Mouse (Mus musculus): ENCODE measurements around the gene Calu.
"Not testable (repeated sequence)": the region's sequence is repeated elsewhere in the genome, so short reads cannot be mapped to it uniquely, and the experiment has no call there.

The Calu gene

DNA sequence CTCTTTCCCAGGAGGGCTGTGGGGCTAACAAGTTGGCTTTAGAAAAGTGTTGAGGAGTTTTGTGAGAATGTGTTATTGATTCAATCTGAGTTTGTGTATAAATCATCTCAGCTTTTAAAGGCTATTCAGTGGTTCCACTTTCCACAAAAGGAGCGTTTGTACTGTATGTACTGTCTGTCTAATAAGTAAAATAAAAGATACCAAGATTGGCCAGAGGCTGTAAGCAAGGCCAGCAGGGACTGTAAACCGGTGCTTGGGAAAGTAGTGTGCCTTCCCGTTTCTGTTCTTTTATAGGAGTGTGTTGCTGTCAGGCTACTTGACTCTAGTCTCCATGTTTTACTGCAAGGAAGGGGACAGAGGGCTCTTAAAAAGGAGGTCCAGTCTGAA, 15.3 kb downstream of the Calu start:
- DNase-seq (ENCODE audit: low spot score): no peak

DNA sequence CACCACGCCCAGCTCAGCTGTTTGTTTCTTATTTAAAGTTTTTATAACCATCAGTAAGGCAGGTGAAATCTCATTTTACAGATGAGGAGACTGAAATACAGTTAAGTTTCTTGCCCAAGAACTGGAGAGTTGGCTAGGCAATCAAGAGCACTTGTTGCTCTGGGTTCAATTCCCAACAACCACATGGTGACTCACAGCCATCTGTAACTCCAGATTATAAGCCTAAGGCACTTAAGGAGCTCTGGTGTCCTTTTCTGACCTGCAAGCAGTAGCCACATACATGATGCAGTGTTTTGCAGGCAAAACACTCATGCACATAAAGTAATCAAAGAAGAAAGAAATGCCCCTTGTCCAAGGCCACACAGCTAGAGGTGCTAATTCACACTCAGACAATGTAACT, 17.4 kb downstream of the Calu start:
- no peak for DNase-seq (ENCODE audit: low spot score)

DNA sequence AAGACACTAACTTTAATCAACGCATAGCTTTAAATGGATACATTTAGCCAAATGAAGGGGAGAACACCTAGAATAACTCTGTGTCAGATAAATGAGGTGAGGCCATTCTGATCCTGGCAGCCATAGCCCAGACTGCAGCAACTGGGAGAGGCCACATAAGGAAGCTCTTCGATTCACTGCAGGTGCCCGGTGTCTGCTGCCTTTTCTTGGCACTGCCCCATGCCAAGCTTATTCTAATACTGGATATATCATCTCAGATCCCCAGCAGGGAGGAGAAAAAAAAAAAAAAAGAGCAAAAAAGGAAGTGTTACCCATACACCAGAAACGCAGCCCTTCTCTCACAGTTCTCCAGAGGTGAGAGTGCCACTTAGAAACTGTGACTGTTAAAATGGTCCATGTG, 29.5 kb downstream of the Calu start:
- DNase-seq (ENCODE audit: low spot score): no peak

DNA sequence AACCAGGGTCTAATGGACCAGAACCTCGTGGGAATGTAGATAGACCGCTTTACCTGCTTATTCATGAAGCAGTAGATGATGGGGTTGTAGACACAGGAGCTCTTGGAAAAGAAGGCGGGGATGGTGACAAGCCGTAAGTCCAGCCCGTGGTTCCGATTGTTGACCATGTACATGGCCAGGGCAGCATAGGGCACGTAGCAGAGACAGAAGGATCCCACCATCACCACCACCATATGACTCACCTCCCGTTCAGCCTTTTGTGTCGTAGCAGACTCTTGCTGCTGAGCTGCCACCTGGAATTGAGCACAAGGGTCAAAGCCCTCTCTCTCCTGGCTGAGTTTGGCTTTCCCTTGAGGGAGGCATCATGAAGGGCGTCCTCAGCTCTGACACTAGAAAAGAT, 30.8 kb downstream of the Calu start:
- DNase-seq (ENCODE audit: low spot score): no peak

DNA sequence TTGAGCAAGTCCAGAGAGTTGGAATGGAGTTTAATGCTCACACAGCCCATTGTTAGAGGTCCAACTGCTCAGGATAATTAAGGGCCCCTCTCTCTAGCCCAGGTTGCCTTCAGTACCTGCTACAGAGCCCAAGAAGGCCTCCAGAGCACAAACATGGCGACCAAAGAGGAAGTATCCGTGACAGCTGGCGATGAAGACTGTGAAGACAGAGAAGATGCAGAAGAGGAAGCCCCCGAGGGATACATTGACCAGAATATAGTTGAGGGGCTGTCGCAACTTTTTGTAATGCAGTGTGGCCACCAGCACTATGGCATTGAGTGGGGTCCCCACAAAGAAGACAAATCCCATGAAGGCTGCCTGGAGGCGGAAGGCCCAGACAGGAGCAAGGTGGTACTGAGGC, 32.1 kb downstream of the Calu start:
- DNase-seq (ENCODE audit: low spot score): no peak

DNA sequence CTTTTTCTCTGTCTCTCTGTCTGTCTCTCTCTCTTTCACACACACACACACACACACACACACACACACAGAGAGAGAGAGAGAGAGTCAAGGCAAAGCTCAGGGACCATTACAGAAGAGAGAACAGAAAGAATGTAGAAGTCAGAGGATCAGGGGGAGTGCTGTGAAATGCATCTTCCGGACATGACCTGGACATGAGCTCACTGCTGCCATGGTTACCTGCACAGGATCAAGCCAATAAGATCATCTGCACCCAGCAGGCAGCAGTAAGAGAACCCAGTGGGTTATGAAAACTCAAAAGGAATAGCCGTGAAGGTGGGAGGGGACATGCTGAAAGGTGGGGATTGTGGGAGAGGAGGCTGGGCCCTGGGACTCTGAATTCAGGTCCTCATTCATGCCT, 34.6 kb downstream of the Calu start:
- no peak for DNase-seq (ENCODE audit: low spot score)

DNA sequence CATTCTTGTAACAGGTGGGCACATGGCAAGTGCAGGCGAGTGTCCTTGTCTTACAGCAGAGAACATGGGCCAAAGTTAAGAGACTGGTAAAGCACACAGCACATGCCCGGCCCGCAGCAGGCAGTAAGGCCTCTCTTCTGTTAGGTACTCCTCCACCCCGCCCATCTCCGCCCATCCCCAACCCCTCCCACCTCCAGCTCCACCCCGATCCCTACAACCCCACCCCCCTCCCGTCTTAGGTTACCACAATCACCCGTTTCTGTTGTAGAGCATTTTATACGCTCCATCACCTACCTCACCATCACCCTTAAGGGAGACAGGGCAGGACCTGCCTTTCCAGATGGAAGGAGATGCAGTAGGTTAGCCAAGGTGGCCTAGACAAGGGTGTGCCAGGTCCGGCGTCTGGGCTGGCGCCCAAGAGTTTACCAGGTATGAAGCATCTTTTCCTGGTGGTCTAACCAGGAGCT, 40.2 kb downstream of the Calu start, which contains the start of gene Opn1sw:
Gene Opn1sw, minus strand, starts transcription at position 417 of the 467 bp plus-strand sequence.
- no peak for DNase-seq (ENCODE audit: low spot score)

DNA sequence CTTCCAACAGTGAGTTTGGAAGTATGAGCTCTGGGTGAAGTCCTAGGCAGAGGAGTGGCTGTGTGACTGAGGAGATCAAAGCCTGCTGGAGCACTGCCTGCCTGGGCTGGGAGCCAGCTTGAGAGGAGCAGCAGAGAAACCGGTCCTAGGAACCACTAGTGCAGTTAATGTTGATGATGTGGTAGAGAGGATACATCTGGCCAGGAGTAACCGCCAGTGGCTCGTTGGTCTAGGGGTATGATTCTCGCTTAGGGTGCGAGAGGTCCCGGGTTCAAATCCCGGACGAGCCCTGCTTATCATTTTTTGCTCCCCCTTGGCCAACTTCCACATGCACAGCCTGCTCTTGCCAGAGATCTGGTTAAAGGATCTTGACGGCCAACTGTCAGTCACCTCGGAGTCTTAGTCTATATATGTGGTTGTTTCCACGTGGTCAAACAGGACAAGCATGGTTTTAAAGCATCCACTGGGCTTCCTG, 40.8 kb downstream of the Calu start:
- peak; percentile 91 for DNase-seq (ENCODE audit: low spot score)

DNA sequence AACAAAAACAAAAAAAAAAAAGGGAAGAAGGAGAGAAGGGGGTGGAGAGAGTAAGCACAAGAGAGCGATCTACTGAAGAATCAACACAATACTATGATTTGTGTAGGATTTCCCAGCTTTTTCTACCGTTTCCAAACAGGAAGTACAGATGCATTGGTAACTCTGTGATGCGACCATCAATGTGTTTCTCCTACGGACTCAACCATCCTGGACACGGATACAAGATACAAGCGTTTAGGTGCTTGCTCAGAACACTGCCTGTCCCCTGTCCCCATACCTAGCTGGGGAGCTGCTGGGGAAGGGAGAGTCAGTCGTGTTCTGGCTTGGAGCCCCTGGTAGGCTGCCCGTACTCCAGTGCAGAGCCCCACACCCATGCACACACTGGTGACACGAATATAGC, 41.6 kb downstream of the Calu start:
- DNase-seq (ENCODE audit: low spot score): no peak

DNA sequence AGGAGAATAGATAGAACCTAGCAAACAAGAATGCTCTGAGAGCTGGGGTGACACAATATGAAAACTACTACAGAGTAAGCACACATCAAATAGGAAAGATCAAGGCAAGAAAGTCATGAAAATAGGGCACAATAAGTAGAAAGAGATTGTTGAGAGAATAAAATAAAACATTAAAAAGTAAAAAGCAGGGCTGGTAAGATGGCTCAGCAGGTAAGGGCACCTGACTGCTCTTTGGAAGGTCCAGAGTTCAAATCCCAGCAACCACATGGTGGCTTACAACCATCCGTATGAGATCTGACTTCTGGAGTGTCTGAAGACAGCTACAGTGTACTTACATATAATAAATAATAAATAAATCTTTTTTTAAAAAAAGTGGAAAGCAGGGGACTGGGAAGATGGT, 42.6 kb downstream of the Calu start:
- DNase-seq (ENCODE audit: low spot score): not testable (repeated sequence)

DNA sequence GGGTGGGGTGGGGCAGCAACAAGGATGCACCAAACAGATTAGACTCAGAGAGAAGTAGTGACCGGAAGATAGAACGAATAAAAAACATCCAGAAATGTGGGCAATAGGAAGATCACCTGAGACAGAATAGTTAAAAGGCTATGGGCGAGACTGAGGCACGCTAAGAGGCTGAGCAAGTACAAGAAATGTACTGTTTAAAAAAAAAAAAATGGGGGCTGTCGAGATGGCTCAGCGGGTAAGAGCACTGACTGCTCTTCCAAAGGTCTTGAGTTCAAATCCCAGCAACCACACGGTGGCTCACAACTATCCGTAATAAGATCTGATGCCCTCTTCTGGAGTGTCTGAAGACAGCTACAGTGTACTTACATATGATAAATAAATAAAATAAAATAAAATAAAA, 43.4 kb downstream of the Calu start:
- not testable (repeated sequence) for DNase-seq (ENCODE audit: low spot score)

DNA sequence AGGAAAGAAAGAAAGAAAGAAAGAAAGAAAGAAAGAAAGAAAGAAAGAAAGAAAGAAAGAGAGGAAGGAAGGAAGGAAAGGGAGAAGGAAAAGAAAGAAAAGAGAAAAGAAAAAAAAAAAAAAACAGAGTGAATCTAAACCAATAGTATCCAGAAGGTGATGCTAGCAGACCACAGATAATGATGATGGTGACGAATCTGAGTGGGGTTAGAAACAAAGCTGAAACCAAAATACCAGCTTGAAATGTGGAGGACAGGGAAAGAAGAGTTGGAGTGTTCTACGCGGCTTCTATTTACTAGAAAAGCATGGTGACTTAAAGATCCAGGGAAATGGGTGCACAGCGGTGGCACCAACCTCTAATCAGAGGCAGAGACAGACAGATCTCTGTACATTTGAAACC, 43.9 kb downstream of the Calu start:
- DNase-seq (ENCODE audit: low spot score): no peak

DNA sequence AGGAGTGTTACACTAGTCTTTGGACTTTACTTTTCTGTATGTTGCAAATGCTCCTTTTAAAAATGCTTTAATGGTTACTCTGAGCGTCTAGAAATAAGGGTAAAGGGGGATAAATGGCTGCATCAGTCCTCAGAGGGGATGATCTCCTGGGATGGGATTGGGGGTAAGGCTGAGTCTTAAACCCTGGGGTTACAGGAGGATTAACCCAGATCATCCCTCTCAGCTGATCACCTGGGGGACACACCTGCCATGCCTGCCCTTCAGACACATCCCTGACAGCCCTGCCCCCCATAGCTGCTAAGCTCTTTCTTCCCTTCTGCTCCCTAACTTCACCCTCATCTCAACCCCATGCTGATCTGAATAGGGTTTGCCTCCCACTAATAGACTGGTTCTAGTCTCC, 46.4 kb downstream of the Calu start:
- no peak for DNase-seq (ENCODE audit: low spot score)

DNA sequence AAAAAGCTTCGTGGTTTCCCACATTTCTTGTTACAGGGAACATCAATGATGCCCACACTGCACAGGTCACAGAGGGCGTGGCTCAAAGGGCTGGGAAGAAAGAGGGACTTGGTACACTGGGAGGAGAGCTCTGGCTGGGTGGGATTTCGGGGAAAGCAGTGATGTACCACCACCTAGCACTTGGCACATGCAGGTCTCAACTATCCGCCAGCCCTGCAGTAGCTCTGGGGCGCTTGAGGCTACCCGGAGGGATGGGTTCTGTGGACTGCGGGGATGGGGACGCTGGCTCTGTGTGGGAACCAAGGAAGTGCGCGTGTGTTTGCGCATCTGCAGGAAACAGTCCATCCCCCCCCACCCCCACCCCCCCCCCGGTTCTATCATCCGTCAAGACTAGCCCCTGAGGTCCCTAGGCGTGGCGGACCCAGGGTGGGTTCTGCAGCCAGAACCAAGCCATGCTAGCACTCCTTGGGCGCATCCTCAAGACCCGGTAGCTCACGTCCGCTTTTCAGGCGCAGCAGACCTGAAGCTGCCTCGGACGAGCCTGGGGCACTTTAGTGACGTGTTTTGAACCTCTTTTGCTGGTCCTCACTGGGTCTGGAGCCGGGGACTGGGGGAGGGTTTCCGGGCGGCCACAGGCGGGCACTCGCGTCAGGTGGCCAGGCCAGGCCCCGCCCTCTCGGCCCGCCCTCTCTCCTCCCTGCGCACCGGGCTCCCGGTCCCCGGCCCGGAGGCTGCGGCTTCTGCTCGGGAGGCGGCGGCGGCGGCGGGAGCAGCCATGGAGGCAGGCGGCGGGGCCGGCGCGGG, 48.2 kb downstream of the Calu start, which contains the start of gene Ccdc136:
Gene Ccdc136, plus strand, starts transcription at position 400 of the 804 bp plus-strand sequence.
- DNase-seq (ENCODE audit: low spot score): peak; percentile 69

DNA sequence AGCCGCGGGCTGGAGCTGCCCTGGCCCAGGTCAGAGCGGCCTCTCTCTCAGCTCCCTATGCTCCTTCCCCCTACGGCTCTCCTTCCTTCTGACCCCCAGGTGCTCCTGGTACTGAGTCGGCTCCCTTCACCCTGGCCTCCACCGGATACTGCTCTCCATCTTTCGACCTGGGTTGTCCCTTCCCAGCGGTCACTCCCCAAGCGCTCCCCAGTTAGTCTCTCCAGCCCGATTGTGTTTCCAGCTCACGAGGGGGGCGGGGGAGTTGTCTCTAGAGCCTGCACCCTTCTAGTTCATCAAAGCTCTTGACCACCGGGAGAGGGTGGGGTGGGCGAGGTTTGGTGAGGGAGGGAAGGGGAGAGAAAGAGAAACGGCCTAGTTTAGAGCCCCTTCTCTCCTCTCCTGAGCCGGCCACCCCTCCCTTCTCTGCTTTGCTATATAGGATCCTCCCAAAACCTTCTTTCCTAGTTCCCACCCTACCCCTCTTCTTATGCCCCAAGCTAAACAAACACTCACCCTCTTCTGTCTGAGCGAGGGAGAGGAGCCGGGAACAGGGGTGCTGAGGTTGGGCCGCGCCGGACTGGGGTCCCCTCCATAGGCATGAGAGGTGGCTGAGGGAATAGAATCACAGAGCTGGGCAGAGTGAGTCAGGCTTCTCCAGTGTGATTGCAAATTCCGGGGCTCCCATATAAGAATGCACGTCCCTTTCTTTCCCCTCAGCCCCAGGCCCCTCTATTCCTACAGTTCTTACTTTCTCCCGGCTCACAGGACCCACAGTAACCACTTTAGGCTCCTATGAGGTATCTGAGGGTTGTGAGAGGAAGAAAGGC, 49.1 kb downstream of the Calu start:
- DNase-seq (ENCODE audit: low spot score): no peak

DNA sequence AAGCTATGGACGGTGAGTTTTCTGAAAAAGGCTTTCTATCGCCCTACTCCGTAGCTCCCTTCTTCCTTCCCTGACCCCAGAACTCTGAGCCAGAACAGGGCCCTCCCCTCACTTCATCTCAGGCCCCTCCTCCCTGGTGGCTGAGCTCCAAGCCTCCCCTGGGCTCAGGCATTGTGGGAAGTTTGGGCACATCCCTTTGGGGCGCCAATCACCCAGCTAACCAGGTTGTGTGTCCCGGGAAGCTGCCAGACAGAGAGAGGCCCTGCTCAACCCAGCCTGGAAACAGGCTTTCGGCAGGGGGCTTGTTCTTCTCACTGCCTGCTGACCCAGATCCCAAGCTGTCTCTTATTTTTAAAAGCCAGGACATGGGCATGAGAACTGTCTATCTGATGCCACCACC, 49.7 kb downstream of the Calu start:
- DNase-seq (ENCODE audit: low spot score): no peak

DNA sequence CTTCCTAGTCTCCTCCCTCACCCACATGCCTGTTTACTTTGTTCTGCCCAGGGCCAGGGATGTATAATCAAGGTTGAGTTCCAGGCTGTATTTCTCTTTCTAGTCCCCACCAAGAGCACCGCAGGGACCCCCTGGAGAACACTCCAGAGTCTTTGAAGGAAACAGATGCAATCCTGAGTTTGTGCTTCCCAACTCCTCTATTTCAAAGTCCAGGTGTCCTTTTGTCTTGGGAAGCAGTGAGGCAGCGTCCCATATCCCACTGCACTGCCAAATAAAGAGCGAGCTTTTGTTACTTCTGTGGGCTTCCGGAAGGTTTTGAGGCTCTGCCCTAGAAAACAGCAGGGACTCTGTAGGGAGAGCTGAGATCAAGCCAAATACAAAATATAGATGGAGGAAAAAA, 52.0 kb downstream of the Calu start:
- DNase-seq (ENCODE audit: low spot score): no peak

DNA sequence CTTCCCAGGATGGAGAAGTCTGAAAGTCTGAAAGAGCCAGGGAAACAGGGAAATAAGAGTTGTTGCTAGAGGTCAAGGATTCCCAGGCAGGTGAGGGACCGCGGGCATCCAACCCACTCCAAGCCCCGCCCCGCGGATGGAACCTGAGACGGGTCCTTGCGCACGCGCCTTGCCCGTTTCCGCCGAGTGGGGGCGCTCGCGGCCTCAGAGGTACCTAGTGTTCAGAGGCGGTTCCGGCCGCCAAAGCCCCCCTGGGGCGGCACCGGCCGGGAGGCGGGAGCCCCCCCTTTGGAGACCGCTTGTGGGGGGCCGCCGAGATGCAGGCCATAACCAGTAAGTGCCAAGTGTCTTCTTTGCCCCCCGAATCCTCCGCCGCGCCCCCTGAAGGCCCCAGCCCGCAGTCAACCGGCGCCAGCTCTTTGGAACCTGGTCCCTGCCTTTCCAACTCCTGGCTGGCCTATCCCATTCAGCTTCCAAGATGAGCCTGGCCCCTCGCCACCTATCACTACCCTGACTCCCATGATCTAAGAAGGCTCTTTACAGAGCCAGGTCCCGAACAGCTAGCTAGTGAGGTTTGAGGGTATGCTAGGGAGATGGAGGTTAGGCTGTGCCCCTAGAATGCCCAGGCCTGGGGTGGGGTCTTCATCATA, 54.9 kb downstream of the Calu start:
- no peak for DNase-seq (ENCODE audit: low spot score)

DNA sequence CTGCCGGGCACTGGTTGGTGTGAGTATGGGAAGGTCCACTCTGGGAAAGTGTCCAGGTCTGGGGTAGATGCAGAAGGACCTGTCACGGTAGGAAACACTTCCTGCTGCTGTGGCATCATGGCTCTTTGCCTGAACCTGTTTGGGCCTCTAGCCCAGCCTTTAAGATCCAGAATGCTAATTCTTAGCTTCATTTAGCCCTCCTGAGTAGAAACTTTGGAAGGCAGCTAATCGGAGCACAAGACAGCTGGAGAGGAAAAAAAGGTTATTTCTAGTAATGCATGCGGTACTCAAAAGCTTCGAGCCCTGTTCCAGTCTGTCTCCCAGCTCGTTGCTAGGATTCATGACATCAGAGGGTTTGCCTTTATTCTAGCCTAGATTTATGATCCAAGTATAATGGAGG, 58.5 kb downstream of the Calu start:
- no peak for DNase-seq (ENCODE audit: low spot score)

DNA sequence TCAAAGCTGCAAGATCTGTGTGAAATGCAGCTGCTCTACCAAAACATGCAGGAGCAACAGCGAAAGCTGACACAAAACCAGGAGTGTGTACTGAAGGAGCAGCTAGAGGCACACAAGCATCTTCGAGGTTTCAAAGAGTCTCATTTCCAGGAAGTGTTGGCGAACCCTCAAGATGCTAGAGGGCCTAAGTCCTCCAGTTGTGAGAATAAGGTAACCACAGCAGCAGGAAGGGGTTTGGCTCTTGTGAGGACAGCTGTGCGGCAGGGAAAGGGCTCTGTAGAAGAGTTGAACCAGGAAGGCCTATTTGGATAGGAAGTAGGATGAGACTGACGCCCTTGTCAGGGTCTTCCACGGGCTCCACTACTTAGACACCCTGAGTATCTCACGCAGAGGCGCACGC, 67.6 kb downstream of the Calu start:
- DNase-seq (ENCODE audit: low spot score): no peak

DNA sequence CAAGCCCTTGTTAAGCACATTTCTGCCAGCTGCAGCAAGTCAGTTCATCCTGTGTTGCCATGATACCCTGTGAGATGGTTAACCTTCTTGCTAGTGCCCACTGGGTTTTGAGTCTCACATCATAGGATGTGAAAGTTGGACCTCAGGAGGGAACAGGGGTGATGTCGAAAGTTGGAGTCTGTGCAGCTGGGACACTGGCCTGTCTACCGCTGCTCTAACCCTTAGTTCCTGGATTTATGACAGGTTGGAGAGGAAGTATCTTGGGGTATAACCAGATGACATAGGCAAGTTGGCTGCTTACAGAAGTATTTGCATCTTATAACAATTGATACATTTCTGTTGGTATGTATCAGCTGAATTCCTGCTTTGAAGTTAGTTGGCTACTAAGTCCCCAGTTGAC, 72.7 kb downstream of the Calu start:
- no peak for DNase-seq (ENCODE audit: low spot score)

DNA sequence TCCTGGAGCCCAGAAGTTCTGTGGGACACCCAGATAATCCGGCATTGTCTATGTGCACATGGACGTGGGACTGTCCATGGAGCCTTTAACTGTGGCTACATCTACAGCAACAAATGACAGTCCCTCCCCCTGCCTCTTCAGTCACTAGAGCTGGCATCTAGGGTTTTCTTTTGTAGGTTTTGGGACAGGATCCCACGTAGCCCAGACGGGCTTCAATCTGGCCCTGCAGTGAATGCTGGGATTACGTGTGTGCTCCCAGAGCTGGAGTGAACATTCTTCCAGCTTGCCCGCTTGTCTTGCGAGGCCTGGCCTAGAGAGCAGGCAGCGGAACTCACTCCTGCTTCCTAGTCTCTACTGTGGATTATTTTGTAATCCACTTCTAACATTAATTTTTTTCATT, 77.2 kb downstream of the Calu start:
- no peak for DNase-seq (ENCODE audit: low spot score)

DNA sequence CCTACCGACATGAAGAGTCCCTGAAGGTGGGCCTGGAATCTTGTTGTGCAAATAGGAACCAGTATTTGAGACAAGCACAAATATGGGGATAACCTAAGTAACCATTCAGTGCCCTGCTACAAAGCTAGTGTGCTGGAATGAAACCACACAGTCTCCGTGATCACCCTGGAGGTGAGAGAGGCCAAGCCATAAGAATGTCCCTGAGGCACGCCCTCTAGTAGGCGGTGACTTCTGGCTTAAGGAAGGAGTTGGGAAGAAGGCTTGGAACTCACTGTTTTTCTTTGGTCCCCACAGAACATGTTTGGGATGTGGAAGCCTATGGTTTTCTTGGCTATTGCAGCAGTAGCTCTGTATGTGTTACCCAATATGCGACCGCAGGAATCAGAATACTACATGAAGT, 78.5 kb downstream of the Calu start:
- DNase-seq (ENCODE audit: low spot score): no peak
